Mouse (Mus musculus): ENCODE measurements at regions not wholly inside any gene's neighbourhood (a gene's known extent, or its start where the extent isn't known, plus 50 kb on each side); places are given as distances from the start of the nearest gene placed in this dataset.

DNA sequence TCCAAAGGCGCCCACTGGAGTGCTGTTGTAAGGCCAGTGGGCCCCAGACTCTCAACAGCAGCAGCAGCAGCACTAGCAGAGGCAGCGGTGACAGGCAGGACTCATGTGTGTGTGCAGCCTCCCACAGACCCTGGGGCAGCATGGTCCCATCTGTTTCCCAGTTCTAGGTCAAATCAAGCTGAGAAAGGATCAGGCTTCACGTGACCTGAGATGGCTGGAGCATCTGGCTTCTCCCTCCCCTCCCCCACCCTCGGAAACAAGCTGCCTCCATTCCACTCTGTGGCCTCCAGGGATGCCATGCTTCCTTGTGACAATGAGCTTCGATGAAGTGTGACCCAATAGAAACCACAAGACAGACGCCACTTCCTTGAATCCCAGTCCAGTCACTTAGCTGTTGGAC is 128.8 kb downstream of the Mycn start:
- no peak for TF ChIP-seq CTCF (IDR thresholded peaks at IDR 0.05; ENCODE audit: extremely low read depth, insufficient read depth, insufficient read length, insufficient replicate concordance)
- TF ChIP-seq POLR2A (IDR thresholded peaks at IDR 0.05; ENCODE audit: low read depth, low read length) = no peak

Data from spleen, adult 2 months (tissue).